Mouse (Mus musculus): ENCODE results near the gene Htra1.

GRCm38 (mm10) chr7:130964686-130965085, 28.8 kb downstream of the Htra1 start:
- TF ChIP-seq GATA1 (IDR thresholded peaks at IDR 0.05; ENCODE audit: borderline replicate concordance, low read length) (no peak), FLI1 (IDR thresholded peaks at IDR 0.05; ENCODE audit: low read length) (no peak)

All from megakaryocyte, embryonic 14.5 days (primary cell).